Mouse (Mus musculus) embryonic fibroblast, embryonic 13.5 days (primary cell): ENCODE data around the gene Rab25. TPM values are rescaled to one million over a fixed set of nuclear protein-coding genes. Genes with fewer than 3 reads are reported as not detected.

Source experiments
- H3K27ac ChIP-seq: 2 replicates; pipeline ENCODE4 v1.5.1; 2012; ENCODE audit warnings: low read length, control low read depth, inconsistent platforms; ENCODE audit not compliant: insufficient read depth
- H3K4me1 ChIP-seq: 2 replicates; pipeline ENCODE4 v1.6.1; 2011; ENCODE audit warnings: low read length; ENCODE audit not compliant: control insufficient read depth, insufficient read depth
- H3K4me3 ChIP-seq: 2 replicates; pipeline ENCODE4 v1.5.1; 2011; ENCODE audit warnings: mild to moderate bottlenecking, control low read depth, low read length; ENCODE audit not compliant: insufficient read depth
- CTCF ChIP-seq: IDR thresholded peaks from 2 replicates; pipeline ENCODE4 v1.5.1; 2011; ENCODE audit warnings: mild to moderate bottlenecking, control low read depth, low read length, moderate library complexity, borderline replicate concordance; ENCODE audit not compliant: insufficient read depth
- POLR2A ChIP-seq: IDR thresholded peaks from 2 replicates; pipeline ENCODE4 v1.6.1; 2011; ENCODE audit warnings: low read depth, mild to moderate bottlenecking, control low read depth, low read length, moderate library complexity
- polyA plus RNA-seq: library from polyadenylated mRNA; stranded (reverse); fragments of >200 nt; gene quantifications from 2 replicates; pipeline ENCODE4 v1.2.4, GENCODE M21; 2011; ENCODE audit warnings: low read depth; ENCODE audit not compliant: missing spikeins, insufficient read length

Gene Rab25
- polyA plus RNA-seq, 1 experiment = not detected

DNA sequence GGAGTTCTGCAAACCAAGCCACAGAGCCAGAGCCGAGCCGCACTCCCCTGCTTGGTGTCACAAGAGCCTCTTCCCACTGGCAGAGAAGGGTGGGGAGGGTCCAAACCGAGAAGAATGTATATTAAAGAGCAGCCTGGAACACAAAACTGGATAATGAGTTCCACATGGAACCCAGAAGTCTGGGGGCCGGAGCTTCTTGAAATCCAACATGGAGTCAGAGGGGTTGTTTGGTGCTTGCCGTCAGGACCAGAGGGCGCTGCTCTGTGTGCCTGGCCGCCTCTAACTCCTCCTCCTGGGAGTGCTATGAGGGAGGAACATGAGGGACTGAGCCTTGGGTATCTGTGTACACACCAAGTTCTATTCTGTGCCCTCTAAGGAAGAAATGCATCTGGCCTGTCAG, 42.3 kb downstream of the Rab25 start:
- TF ChIP-seq POLR2A (no peak), CTCF (no peak)
- Histone ChIP-seq H3K27ac (peak overlapping the region; percentile 55), H3K4me1 (peaks cover 20% of the 10 kb centered on the region), H3K4me3 (no peak overlapping the region)

DNA sequence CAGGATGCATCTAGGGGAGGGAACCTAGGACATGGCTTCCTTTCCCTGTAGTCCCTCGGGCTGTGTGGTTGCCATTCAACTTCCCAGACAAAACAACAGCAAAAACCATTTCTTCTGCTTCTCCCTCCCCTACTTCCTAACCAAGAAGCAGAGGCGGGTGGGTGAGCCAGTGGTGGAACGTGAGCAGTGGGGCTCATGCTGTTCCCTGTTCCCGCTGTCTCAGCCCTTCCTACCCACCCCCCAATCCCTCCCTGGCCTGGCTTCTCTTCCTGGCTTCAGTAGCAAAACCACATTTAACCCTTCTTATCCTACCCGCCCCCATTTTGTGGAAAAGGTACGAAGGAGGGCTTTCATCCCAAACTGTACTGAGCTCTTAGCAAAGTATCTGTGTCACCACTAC, 43.0 kb downstream of the Rab25 start:
- Histone ChIP-seq H3K4me3 (no peak overlapping the region), H3K27ac (peak overlapping the region; percentile 55)
- no peak for TF ChIP-seq CTCF
- TF ChIP-seq POLR2A = no peak

GRCm38 (mm10) chr3:88503881-88504746, 44.0 kb downstream of the Rab25 start:
- TF ChIP-seq POLR2A (no peak), CTCF (no peak)
- Histone ChIP-seq H3K27ac (peak overlapping the region; percentile 94), H3K4me1 (peaks cover 13% of the 10 kb centered on the region), H3K4me3 (no peak overlapping the region)

More for the DNA sequence above, 43.0 kb downstream of the Rab25 start:
- H3K4me1 ChIP-seq = peaks cover 13% of the 10 kb centered on the region

DNA sequence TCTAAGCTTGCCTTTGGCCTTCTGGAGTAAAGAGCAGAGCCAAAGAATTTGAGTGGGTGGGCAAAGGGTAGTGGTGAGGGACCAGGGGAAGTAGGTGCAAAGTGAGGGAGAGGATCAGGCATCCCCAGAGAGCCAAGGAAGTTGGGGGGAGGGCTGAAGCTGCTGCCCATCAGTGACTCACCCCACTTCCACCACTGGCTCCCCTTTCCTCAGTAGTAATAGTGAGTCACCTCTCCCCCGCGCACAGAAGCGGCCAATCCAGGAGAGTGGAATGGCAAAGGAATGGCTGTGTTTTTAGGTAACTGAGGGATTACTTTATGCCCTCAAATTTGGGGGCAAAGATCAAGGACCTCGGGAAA, 44.6 kb downstream of the Rab25 start:
- Histone ChIP-seq H3K27ac (peak overlapping the region; percentile 94), H3K4me1 (peaks cover 13% of the 10 kb centered on the region), H3K4me3 (peak overlapping the region; percentile 19; the same call in 1 of the 2 replicates)
- no peak for TF ChIP-seq POLR2A
- no peak for TF ChIP-seq CTCF

DNA sequence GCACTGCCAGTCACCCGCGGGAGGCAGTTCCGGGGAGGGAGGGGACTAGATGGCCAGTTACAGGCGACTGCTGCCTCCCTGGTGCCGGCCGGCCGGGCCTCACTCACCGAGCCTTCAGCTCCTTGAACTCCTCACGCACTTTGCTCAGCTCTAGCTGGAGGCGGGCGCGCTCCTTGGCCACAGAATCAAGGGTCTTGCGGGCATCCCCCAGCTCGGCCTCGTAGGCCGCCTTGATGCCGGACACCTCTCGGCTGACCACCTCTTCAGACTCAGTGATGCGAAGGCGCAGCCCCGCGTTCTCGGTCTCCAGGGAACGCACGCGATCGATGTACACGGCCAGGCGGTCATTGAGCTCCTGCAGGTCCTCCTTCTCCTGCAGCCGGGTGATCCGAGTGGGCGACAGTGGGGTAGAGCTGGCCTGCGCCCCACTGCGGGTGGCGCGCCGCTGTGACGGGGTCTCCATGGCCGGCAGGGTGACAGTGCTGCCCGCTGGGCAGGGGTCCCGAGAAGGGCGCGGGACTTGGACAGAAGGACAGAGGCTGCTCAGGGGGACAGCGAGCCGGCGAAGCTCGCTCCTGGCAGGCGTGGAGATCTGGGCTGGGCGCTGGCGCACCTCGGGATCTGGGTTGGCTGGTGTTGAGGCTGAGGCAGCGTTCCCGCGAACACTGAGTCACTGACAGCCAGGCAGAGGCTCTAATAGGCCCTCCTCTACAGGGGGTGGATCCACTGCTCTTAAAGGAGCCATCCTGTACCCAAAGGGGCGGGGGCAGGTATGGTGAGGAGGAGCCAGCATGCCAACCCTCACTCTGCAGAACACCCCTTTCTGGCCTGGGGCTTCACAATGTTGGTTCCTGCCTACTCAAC, 45.2 kb downstream of the Rab25 start:
- H3K4me3 ChIP-seq = peak overlapping the region; percentile 82
- peak; percentile 99 for TF ChIP-seq POLR2A
- TF ChIP-seq CTCF = no peak
- H3K4me1 ChIP-seq = peaks cover 18% of the 10 kb centered on the region
- H3K27ac ChIP-seq = peak overlapping the region; percentile 94

- TF ChIP-seq CTCF = no peak
- TF ChIP-seq POLR2A = peak; percentile 32
- Histone ChIP-seq H3K27ac (peak overlapping the region; percentile 94), H3K4me3 (peak overlapping the region; percentile 82), H3K4me1 (peaks cover 25% of the 10 kb centered on the region)
Observed at GRCm38 (mm10) chr3:88502031-88502571, 46.0 kb downstream of the Rab25 start.

GRCm38 (mm10) chr3:88501366-88502030, 46.6 kb downstream of the Rab25 start:
- H3K4me1 ChIP-seq = peaks cover 26% of the 10 kb centered on the region
- TF ChIP-seq CTCF = no peak
- TF ChIP-seq POLR2A = peak; percentile 58
- peak overlapping the region; percentile 94 for H3K27ac ChIP-seq
- peak overlapping the region; percentile 82 for H3K4me3 ChIP-seq

- Histone ChIP-seq H3K4me1 (peaks cover 30% of the 10 kb centered on the region), H3K4me3 (peak overlapping the region; percentile 82), H3K27ac (peak overlapping the region; percentile 63)
- TF ChIP-seq CTCF = no peak
- 0 out of 2 replicates have a peak, but pooled peaks have one; percentile 22 for TF ChIP-seq POLR2A
Observed at GRCm38 (mm10) chr3:88500655-88501365, 47.3 kb downstream of the Rab25 start.

- peak overlapping the region; percentile 63; the same call in 1 of the 2 replicates for H3K27ac ChIP-seq
- H3K4me3 ChIP-seq = peak overlapping the region; percentile 82
- H3K4me1 ChIP-seq = peaks cover 30% of the 10 kb centered on the region
- TF ChIP-seq POLR2A (peak; percentile 28; the same call in 1 of the 2 replicates), CTCF (no peak)
Observed at GRCm38 (mm10) chr3:88500087-88500486, 48.0 kb downstream of the Rab25 start.
